Mouse (Mus musculus): Measurements from ENCODE around the gene Pcolce2.

- TF ChIP-seq CTCF (conservative IDR thresholded peaks at IDR 0.05; ENCODE audit: insufficient read depth, insufficient read length, low read depth, low read length) = no peak
- no peak for TF ChIP-seq POLR2A (IDR thresholded peaks at IDR 0.05; ENCODE audit: low read depth, low read length)
These were observed 57.6 kb downstream of the Pcolce2 start for GRCm38 (mm10) chr9:95695023-95695422.

All from kidney, adult 2 months (tissue).